Mouse (Mus musculus) kidney, postnatal 0 days (tissue): ENCODE measurements around the gene Atp6v0a1. TPM values are rescaled to one million over a fixed set of nuclear protein-coding genes. Genes with fewer than 3 reads are reported as not detected.

ENCODE experiments used
- ATAC-seq: fragments of 200-750 bp; cut with Nextera tagmentation; replicated peaks from 2 replicates; pipeline ENCODE4 v1.8.0; 2017; ENCODE audit warnings: low read depth, moderate number of reproducible peaks, moderate TSS enrichment, moderate library complexity; ENCODE audit not compliant: low FRiP score
- DNase-seq: peaks from one replicate; pipeline ENCODE4 v3.0.0-alpha.2; 2016; ENCODE audit warnings: low spot score
- H3K27ac ChIP-seq: fragments of 300-500 bp; sonication (generic); 2 replicates; pipeline ENCODE4 v1.5.1; 2014; ENCODE audit warnings: mild to moderate bottlenecking
- H3K27me3 ChIP-seq: fragments of 300-500 bp; sonication (generic); 2 replicates; pipeline ENCODE4 v1.6.1; 2014; ENCODE audit warnings: low read length, mixed read lengths; ENCODE audit not compliant: insufficient read depth
- H3K36me3 ChIP-seq: fragments of 300-500 bp; sonication (generic); 2 replicates; pipeline ENCODE4 v1.6.1; 2014; ENCODE audit warnings: low read length, mixed read lengths; ENCODE audit not compliant: insufficient read depth
- H3K4me1 ChIP-seq: fragments of 300-500 bp; sonication (generic); replicated peaks from 2 replicates; pipeline ENCODE4 v1.6.1; 2014; ENCODE audit warnings: antibody characterized with exemption, low read length, mixed read lengths; ENCODE audit not compliant: insufficient read depth
- H3K4me2 ChIP-seq: fragments of 300-500 bp; sonication (generic); 2 replicates; pipeline ENCODE4 v1.6.1; 2014; ENCODE audit warnings: mild to moderate bottlenecking, low read length, moderate library complexity, mixed read lengths
- H3K4me3 ChIP-seq: fragments of 300-500 bp; sonication (generic); replicated peaks from 2 replicates; pipeline ENCODE4 v1.5.1; 2014; ENCODE audit warnings: low read depth, low read length
- H3K9ac ChIP-seq: fragments of 300-500 bp; sonication (generic); 2 replicates; pipeline ENCODE4 v1.6.1; 2014; ENCODE audit warnings: low read depth, low read length
- H3K9me3 ChIP-seq: fragments of 300-500 bp; sonication (generic); replicated peaks from 2 replicates; pipeline ENCODE4 v1.6.1; 2016; ENCODE audit warnings: low read length, inconsistent platforms, mixed read lengths
- CTCF ChIP-seq: IDR thresholded peaks from 2 replicates; pipeline ENCODE4 v1.5.1; 2016; ENCODE audit warnings: antibody characterized with exemption, low read depth, mild to moderate bottlenecking, moderate library complexity
- WGBS: fragments of 180-500 bp; shearing (Covaris S2); extraction: QIAGEN DNeasy Blood & Tissue Kit; methylation state at CpG from one replicate; pipeline ENCODE4 v1.1.7; 2014; 5-methylcytosine and 5-hydroxymethylcytosine counted together
- polyA plus RNA-seq: library from polyadenylated mRNA; unstranded; fragments of >200 nt; fragmentation: Nextera tagmentation; extraction: Ambion mirVana; gene quantifications from 2 replicates; pipeline ENCODE4 v1.2.1, GENCODE M21; 2015

Atp6v0a1 gene
- 33.8 and 35.1 TPM in 2 replicates for polyA plus RNA-seq

DNA sequence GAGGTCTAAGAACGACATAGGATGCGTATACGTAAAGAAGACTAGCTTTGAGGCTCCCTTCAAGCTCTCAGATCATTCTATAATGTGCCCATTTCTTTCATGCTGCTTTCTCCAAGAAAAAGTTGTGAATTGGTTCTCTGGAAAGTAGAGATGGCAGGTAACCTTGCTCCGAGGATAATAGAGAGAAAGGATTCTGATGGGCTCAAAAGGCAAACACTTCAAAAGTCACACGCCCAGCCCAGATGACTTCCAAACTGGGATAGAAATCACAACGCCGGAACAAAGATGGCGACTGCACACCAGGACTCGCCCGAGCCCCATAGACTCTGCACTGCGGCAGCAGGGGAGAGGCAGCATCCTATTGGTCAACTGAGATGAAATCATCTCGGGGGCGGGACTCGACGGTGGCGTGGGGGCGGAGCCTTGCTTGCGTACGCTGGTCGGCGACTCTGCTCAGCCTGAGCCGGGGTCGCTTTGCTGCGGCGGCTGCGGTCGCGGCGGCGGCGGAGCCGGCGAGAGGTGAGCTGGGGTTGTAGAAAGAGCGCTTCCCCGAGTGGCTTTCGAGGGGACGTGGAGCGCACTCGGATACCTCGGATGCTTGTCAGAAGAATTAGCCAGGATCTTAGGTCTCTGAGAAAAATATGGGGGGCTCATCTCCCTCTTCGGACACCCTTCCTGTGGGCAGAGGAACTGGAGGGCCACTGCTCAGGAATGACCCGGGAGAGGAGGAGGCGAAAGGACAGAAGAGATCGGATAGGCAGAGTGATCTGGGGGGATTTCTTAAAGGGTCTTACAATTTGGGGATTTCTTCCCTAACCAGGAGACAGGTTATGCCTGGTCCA, at the start of gene Atp6v0a1:
Atp6v0a1 (plus strand) TSS at position 407 of the 842 bp plus-strand sequence.
- DNase-seq, result peak; percentile 99
- Histone ChIP-seq H3K9me3 (no peaks in the 10 kb centered on the region), H3K4me1 (peaks cover 10% of the 10 kb centered on the region), H3K36me3 (no peaks in the 10 kb centered on the region), H3K9ac (peak within 1 kb of the TSS; percentile 79), H3K27ac (peak within 1 kb of the TSS; percentile 81), H3K4me2 (peak within 1 kb of the TSS; percentile 71), H3K27me3 (no peaks in the 10 kb centered on the region), H3K4me3 (peak within 1 kb of the TSS; percentile 62)
- under 1% methylated on average over 44 of the region's 44 CpGs for WGBS
- peak; percentile 100 for ATAC-seq
- no peak for TF ChIP-seq CTCF

DNA sequence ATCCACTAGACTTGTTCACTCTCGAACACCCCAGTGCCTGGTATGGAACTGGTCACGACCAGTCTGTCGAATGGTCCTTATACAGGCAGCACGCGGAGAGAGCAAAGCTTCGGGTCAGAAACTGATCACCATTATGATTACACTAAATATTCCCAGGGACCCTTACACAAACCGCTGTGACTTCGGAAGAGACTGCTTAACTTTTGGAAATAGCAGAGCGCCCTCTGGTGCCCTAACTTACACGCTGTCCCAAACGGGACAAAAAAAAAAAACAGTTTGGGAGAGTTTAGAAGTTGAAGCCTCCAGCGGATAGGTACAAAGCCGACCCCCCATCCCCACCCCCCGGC, 49.8 kb upstream of the Atp6v0a1 start:
- ATAC-seq (no peak), DNase-seq (peak; percentile 94)
- Histone ChIP-seq H3K4me1 (0 out of 2 replicates have a peak, but pooled peaks cover 26% of the 10 kb centered on the region), H3K9ac (no peak overlapping the region), H3K36me3 (peaks cover 6% of the 10 kb centered on the region; the same call in 1 of the 2 replicates), H3K27me3 (peaks cover 10% of the 10 kb centered on the region), H3K27ac (0 out of 2 replicates have a peak overlapping the region, but pooled peaks have one; percentile 44), H3K4me2 (peak overlapping the region; percentile 25), H3K9me3 (no peaks in the 10 kb centered on the region), H3K4me3 (peak overlapping the region; percentile 14; the same call in 1 of the 2 replicates)
- peak; percentile 73 for TF ChIP-seq CTCF
- WGBS, result 5% methylated on average over 14 of the region's 14 CpGs

DNA sequence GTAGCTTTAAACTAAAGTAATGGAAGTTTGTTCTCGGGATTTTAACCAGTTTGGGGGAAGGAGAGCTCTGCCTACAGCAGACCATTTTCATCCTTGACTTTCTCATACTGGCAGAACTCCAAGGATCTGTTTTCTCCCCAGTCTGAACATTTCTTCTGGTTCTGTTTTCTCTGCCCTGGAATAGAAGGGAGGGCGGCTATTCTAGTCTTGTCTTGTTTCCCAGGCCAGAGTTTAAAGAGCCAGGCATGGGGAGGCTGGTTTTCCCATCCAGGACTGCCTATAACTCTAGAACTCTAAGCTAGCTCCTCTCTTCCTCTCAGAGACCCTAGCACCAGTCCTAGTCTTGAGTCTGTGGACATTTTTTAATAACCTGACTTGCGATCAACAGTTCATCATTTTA, 49.4 kb upstream of the Atp6v0a1 start:
- Histone ChIP-seq H3K4me1 (peaks cover 26% of the 10 kb centered on the region; the same call in 1 of the 2 replicates), H3K36me3 (peaks cover 6% of the 10 kb centered on the region; the same call in 1 of the 2 replicates), H3K27me3 (peaks cover 10% of the 10 kb centered on the region), H3K4me2 (peak overlapping the region; percentile 25), H3K4me3 (0 out of 2 replicates have a peak overlapping the region, but pooled peaks have one; percentile 14), H3K27ac (peak overlapping the region; percentile 44; the same call in 1 of the 2 replicates), H3K9ac (no peak overlapping the region), H3K9me3 (no peaks in the 10 kb centered on the region)
- no peak for TF ChIP-seq CTCF
- peak; percentile 61 for DNase-seq
- WGBS, result 32% methylated on average over 3 of the region's 3 CpGs
- no peak for ATAC-seq

DNA sequence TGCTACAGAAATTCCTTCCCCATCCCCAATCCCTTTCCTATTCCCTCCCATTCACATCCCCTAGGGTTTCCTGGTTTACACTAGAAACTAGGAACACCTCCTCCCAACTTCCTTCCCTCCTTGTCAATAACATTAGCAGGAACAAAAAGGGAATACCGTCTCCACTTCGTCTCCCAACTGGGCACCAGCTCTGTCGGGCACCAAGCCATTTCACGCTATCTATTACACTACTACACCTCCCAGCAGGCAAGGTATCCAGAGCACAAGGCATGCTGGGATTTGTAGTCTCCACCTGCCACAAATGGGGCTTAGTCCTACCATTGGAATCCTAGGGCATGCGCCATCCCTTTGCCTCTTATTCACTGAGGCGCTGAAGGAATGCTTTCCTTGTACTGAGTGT, 48.7 kb upstream of the Atp6v0a1 start:
- Histone ChIP-seq H3K27me3 (peaks cover 10% of the 10 kb centered on the region), H3K4me2 (no peak overlapping the region)
- no peak; the same call in 1 of the 2 replicates for ATAC-seq

DNA sequence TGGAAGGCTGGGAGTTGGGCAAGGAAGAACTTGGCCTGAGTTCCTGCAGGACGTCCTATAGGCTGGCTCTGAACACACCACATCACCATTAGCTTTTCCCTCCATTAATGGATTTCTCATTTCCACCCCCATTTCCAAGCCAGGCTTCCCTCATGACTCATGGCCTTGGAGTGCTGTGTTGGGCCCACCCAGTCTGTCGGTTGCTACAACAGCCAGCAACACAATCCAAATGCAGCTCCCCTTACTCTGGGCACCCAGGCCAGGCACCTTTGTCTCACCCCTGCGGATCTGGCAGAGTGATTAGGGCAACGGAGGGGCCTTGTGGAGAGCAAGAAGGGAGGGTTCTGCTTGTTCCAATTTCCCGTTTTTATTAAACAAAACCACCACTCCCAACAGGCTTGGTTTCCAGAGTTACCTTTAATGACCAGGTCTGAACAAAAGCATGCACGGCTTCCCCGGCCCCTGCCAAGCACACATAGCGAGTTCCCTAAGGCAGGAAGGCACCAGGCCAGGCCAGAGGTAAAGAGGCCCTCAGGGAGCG, 46.8 kb upstream of the Atp6v0a1 start:
- H3K9ac ChIP-seq, result no peak overlapping the region
- peak; percentile 29 for DNase-seq
- no peaks in the 10 kb centered on the region for H3K9me3 ChIP-seq
- peaks cover 29% of the 10 kb centered on the region; the same call in 1 of the 2 replicates for H3K4me1 ChIP-seq
- peak overlapping the region; percentile 47 for H3K27ac ChIP-seq
- no peak for TF ChIP-seq CTCF
- H3K4me2 ChIP-seq, result no peak overlapping the region
- H3K27me3 ChIP-seq, result peaks cover 10% of the 10 kb centered on the region
- H3K4me3 ChIP-seq, result no peak overlapping the region
- WGBS, result 50% methylated on average over 9 of the region's 9 CpGs
- H3K36me3 ChIP-seq, result peaks cover 6% of the 10 kb centered on the region; the same call in 1 of the 2 replicates
- ATAC-seq, result no peak

More for the DNA sequence above, 48.7 kb upstream of the Atp6v0a1 start:
- peaks cover 6% of the 10 kb centered on the region; the same call in 1 of the 2 replicates for H3K36me3 ChIP-seq
- TF ChIP-seq CTCF, result no peak
- H3K4me1 ChIP-seq, result peaks cover 26% of the 10 kb centered on the region; the same call in 1 of the 2 replicates
- no peak overlapping the region for H3K9ac ChIP-seq
- no peak overlapping the region for H3K27ac ChIP-seq
- peak; percentile 65 for DNase-seq
- H3K9me3 ChIP-seq, result no peaks in the 10 kb centered on the region
- 15% methylated on average over 6 of the region's 6 CpGs for WGBS
- no peak overlapping the region for H3K4me3 ChIP-seq

DNA sequence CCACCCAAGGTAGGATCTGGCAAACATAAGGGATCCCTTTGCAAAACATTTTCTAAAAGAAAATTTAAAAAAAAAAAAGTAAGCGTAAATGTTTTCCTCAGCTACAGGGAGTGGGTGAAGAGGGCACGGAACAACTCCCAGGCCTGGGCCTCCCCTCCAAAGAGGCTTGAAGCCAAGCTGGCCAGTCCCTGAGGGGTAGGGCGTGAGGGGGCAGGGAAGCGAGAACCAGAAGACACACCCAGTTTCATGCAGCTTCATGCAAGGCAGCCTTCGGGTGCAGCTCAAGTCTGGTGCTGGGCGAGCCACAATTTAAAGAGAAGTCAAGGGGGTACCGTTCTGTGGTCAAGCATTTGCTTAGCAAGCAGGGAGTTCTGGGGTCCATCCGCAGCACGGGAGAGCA, 45.6 kb upstream of the Atp6v0a1 start:
- no peak overlapping the region for H3K9ac ChIP-seq
- H3K4me2 ChIP-seq, result no peak overlapping the region
- no peak overlapping the region for H3K4me3 ChIP-seq
- ATAC-seq (no peak), DNase-seq (no peak)
- H3K27me3 ChIP-seq, result peaks cover 1% of the 10 kb centered on the region; the same call in 1 of the 2 replicates
- 73% methylated on average over 9 of the region's 9 CpGs for WGBS
- H3K4me1 ChIP-seq, result peaks cover 26% of the 10 kb centered on the region; the same call in 1 of the 2 replicates
- peaks cover 3% of the 10 kb centered on the region; the same call in 1 of the 2 replicates for H3K36me3 ChIP-seq
- H3K27ac ChIP-seq, result no peak overlapping the region
- no peaks in the 10 kb centered on the region for H3K9me3 ChIP-seq
- no peak for TF ChIP-seq CTCF
